Mouse (Mus musculus): ENCODE measurements around the gene Rph3al. TPM values are rescaled to one million over a fixed set of nuclear protein-coding genes. Genes with fewer than 3 reads are reported as not detected.

Gene Rph3al
- polyA plus RNA-seq, 1 experiment from 2014 or later = 2.2 TPM

- Histone ChIP-seq H3K9ac (ENCODE audit: low read depth, low read length) (no peak overlapping the region), H3K27me3 (ENCODE audit: control insufficient read depth, insufficient read depth, low read length) (no peaks in the 10 kb centered on the region), H3K9me3 (ENCODE audit: control insufficient read depth, low read length) (no peaks in the 10 kb centered on the region), H3K4me3 (ENCODE audit: low read depth, low read length) (no peak overlapping the region), H3K4me2 (replicated peaks; ENCODE audit: low read depth, low read length) (no peak overlapping the region), H3K36me3 (ENCODE audit: control insufficient read depth, insufficient read depth, low read length) (no peaks in the 10 kb centered on the region), H3K27ac (ENCODE audit: low read depth, low read length) (no peak overlapping the region), H3K4me1 (replicated peaks; ENCODE audit: control insufficient read depth, insufficient read depth, low read length) (0 out of 2 replicates have a peak, but pooled peaks cover 2% of the 10 kb centered on the region)
- no peak for DNase-seq (ENCODE audit: low spot score)
- WGBS = 53% methylated on average over 10 of the region's 10 CpGs
- ATAC-seq (ENCODE audit: low FRiP score) = no peak
These were observed 125.1 kb downstream of the Rph3al start for GRCm38 (mm10) chr11:75813085-75813484.

GRCm38 (mm10) chr11:75811900-75812299 lies 126.3 kb downstream of the Rph3al start:
- Histone ChIP-seq H3K9ac (ENCODE audit: low read depth, low read length) (no peak overlapping the region), H3K9me3 (ENCODE audit: control insufficient read depth, low read length) (no peaks in the 10 kb centered on the region), H3K4me1 (replicated peaks; ENCODE audit: control insufficient read depth, insufficient read depth, low read length) (no peaks in the 10 kb centered on the region), H3K4me2 (replicated peaks; ENCODE audit: low read depth, low read length) (no peak overlapping the region), H3K27me3 (ENCODE audit: control insufficient read depth, insufficient read depth, low read length) (no peaks in the 10 kb centered on the region), H3K27ac (ENCODE audit: low read depth, low read length) (no peak overlapping the region), H3K36me3 (ENCODE audit: control insufficient read depth, insufficient read depth, low read length) (no peaks in the 10 kb centered on the region), H3K4me3 (ENCODE audit: low read depth, low read length) (no peak overlapping the region)
- ATAC-seq (ENCODE audit: low FRiP score) = no peak
- DNase-seq (ENCODE audit: low spot score) = no peak
- WGBS = 58% methylated on average over 3 of the region's 3 CpGs

- WGBS = 94% methylated on average over 3 of the region's 3 CpGs
- Histone ChIP-seq H3K27me3 (ENCODE audit: control insufficient read depth, insufficient read depth, low read length) (no peaks in the 10 kb centered on the region), H3K4me3 (ENCODE audit: low read depth, low read length) (no peak overlapping the region), H3K36me3 (ENCODE audit: control insufficient read depth, insufficient read depth, low read length) (no peaks in the 10 kb centered on the region), H3K4me2 (replicated peaks; ENCODE audit: low read depth, low read length) (no peak overlapping the region), H3K4me1 (replicated peaks; ENCODE audit: control insufficient read depth, insufficient read depth, low read length) (no peaks in the 10 kb centered on the region), H3K27ac (ENCODE audit: low read depth, low read length) (no peak overlapping the region), H3K9me3 (ENCODE audit: control insufficient read depth, low read length) (no peaks in the 10 kb centered on the region), H3K9ac (ENCODE audit: low read depth, low read length) (no peak overlapping the region)
- DNase-seq (ENCODE audit: low spot score) = no peak
- no peak for ATAC-seq (ENCODE audit: low FRiP score)
These were observed 127.7 kb downstream of the Rph3al start for GRCm38 (mm10) chr11:75810526-75810925.

- no peaks in the 10 kb centered on the region for H3K27me3 ChIP-seq (ENCODE audit: control insufficient read depth, insufficient read depth, low read length)
- no peak overlapping the region for H3K4me3 ChIP-seq (ENCODE audit: low read depth, low read length)
- 46% methylated on average over 5 of the region's 5 CpGs for WGBS
- no peak overlapping the region for H3K9ac ChIP-seq (ENCODE audit: low read depth, low read length)
- H3K9me3 ChIP-seq (ENCODE audit: control insufficient read depth, low read length) = no peaks in the 10 kb centered on the region
- H3K36me3 ChIP-seq (ENCODE audit: control insufficient read depth, insufficient read depth, low read length) = no peaks in the 10 kb centered on the region
- H3K27ac ChIP-seq (ENCODE audit: low read depth, low read length) = no peak overlapping the region
- H3K4me1 ChIP-seq (replicated peaks; ENCODE audit: control insufficient read depth, insufficient read depth, low read length) = no peaks in the 10 kb centered on the region
- ATAC-seq (ENCODE audit: low FRiP score) = no peak
- DNase-seq (ENCODE audit: low spot score) = no peak
- H3K4me2 ChIP-seq (replicated peaks; ENCODE audit: low read depth, low read length) = no peak overlapping the region
These were observed 130.7 kb downstream of the Rph3al start for GRCm38 (mm10) chr11:75807486-75807885.

- DNase-seq (ENCODE audit: low spot score) = no peak
- ATAC-seq (ENCODE audit: low FRiP score) = no peak
- no peaks in the 10 kb centered on the region for H3K36me3 ChIP-seq (ENCODE audit: control insufficient read depth, insufficient read depth, low read length)
- H3K4me3 ChIP-seq (ENCODE audit: low read depth, low read length) = no peak overlapping the region
- no peak overlapping the region for H3K27ac ChIP-seq (ENCODE audit: low read depth, low read length)
- H3K9ac ChIP-seq (ENCODE audit: low read depth, low read length) = no peak overlapping the region
- no peak overlapping the region for H3K4me2 ChIP-seq (replicated peaks; ENCODE audit: low read depth, low read length)
- no peaks in the 10 kb centered on the region for H3K4me1 ChIP-seq (replicated peaks; ENCODE audit: control insufficient read depth, insufficient read depth, low read length)
- H3K27me3 ChIP-seq (ENCODE audit: control insufficient read depth, insufficient read depth, low read length) = peaks cover 7% of the 10 kb centered on the region
- H3K9me3 ChIP-seq (ENCODE audit: control insufficient read depth, low read length) = no peaks in the 10 kb centered on the region
- WGBS = 85% methylated on average over 7 of the region's 7 CpGs
These were observed 136.3 kb downstream of the Rph3al start for GRCm38 (mm10) chr11:75801771-75802550.

- Histone ChIP-seq H3K36me3 (ENCODE audit: control insufficient read depth, insufficient read depth, low read length) (no peaks in the 10 kb centered on the region), H3K4me1 (replicated peaks; ENCODE audit: control insufficient read depth, insufficient read depth, low read length) (no peaks in the 10 kb centered on the region), H3K9ac (ENCODE audit: low read depth, low read length) (no peak overlapping the region), H3K4me3 (ENCODE audit: low read depth, low read length) (no peak overlapping the region), H3K27ac (ENCODE audit: low read depth, low read length) (no peak overlapping the region), H3K4me2 (replicated peaks; ENCODE audit: low read depth, low read length) (no peak overlapping the region), H3K27me3 (ENCODE audit: control insufficient read depth, insufficient read depth, low read length) (peaks cover 13% of the 10 kb centered on the region), H3K9me3 (ENCODE audit: control insufficient read depth, low read length) (no peaks in the 10 kb centered on the region)
- DNase-seq (ENCODE audit: low spot score) (no peak), ATAC-seq (ENCODE audit: low FRiP score) (no peak)
- 77% methylated on average over 4 of the region's 4 CpGs for WGBS
These were observed 136.9 kb downstream of the Rph3al start for GRCm38 (mm10) chr11:75801369-75801768.

GRCm38 (mm10) chr11:75796536-75797246 lies 141.5 kb downstream of the Rph3al start:
- peaks cover 4% of the 10 kb centered on the region; the same call in 1 of the 2 replicates for H3K4me1 ChIP-seq (replicated peaks; ENCODE audit: control insufficient read depth, insufficient read depth, low read length)
- DNase-seq (ENCODE audit: low spot score) = no peak
- WGBS = 74% methylated on average over 13 of the region's 13 CpGs
- H3K27ac ChIP-seq (ENCODE audit: low read depth, low read length) = no peak overlapping the region
- peak overlapping the region; percentile 70 for H3K4me2 ChIP-seq (replicated peaks; ENCODE audit: low read depth, low read length)
- no peak overlapping the region; the same call in 1 of the 2 replicates for H3K4me3 ChIP-seq (ENCODE audit: low read depth, low read length)
- ATAC-seq (ENCODE audit: low FRiP score) = no peak
- no peaks in the 10 kb centered on the region for H3K36me3 ChIP-seq (ENCODE audit: control insufficient read depth, insufficient read depth, low read length)
- H3K9me3 ChIP-seq (ENCODE audit: control insufficient read depth, low read length) = no peaks in the 10 kb centered on the region
- H3K9ac ChIP-seq (ENCODE audit: low read depth, low read length) = no peak overlapping the region
- peaks cover 42% of the 10 kb centered on the region for H3K27me3 ChIP-seq (ENCODE audit: control insufficient read depth, insufficient read depth, low read length)

- ATAC-seq (ENCODE audit: low FRiP score) = peak; percentile 62
- WGBS = 4% methylated on average over 33 of the region's 37 CpGs
These were observed 142.2 kb downstream of the Rph3al start, which contains the start of gene Doc2b for GRCm38 (mm10) chr11:75796029-75796445. TSS of gene Doc2b (minus strand) at chr11:75796049.

More at GRCm38 (mm10) chr11:75796029-75796445, 142.2 kb downstream of the Rph3al start, which contains the start of gene Doc2b:
- no peaks in the 10 kb centered on the region for H3K36me3 ChIP-seq (ENCODE audit: control insufficient read depth, insufficient read depth, low read length)
- H3K4me3 ChIP-seq (ENCODE audit: low read depth, low read length) = peak within 1 kb of the TSS; percentile 38
- peak within 1 kb of the TSS; percentile 70 for H3K4me2 ChIP-seq (replicated peaks; ENCODE audit: low read depth, low read length)
- no peak within 1 kb of the TSS for H3K27ac ChIP-seq (ENCODE audit: low read depth, low read length)
- peak within 1 kb of the TSS; percentile 44 for H3K9ac ChIP-seq (ENCODE audit: low read depth, low read length)
- peaks cover 4% of the 10 kb centered on the region; the same call in 1 of the 2 replicates for H3K4me1 ChIP-seq (replicated peaks; ENCODE audit: control insufficient read depth, insufficient read depth, low read length)
- peak; percentile 61 for DNase-seq (ENCODE audit: low spot score)
- H3K27me3 ChIP-seq (ENCODE audit: control insufficient read depth, insufficient read depth, low read length) = peaks cover 42% of the 10 kb centered on the region
- no peaks in the 10 kb centered on the region for H3K9me3 ChIP-seq (ENCODE audit: control insufficient read depth, low read length)
